Mouse (Mus musculus): Measurements from ENCODE around the gene Upk3bl. TPM values are rescaled to one million over a fixed set of nuclear protein-coding genes. Genes with fewer than 3 reads are reported as not detected.
A peak's percentile ranks its signal among the peaks of the same experiment; 100 is the strongest.
"Not testable (repeated sequence)": the region's sequence is repeated elsewhere in the genome, so short reads cannot be mapped to it uniquely, and the experiment has no call there.

Gene Upk3bl
- total RNA-seq, 2 experiments from 2014 or later = not detected

DNA sequence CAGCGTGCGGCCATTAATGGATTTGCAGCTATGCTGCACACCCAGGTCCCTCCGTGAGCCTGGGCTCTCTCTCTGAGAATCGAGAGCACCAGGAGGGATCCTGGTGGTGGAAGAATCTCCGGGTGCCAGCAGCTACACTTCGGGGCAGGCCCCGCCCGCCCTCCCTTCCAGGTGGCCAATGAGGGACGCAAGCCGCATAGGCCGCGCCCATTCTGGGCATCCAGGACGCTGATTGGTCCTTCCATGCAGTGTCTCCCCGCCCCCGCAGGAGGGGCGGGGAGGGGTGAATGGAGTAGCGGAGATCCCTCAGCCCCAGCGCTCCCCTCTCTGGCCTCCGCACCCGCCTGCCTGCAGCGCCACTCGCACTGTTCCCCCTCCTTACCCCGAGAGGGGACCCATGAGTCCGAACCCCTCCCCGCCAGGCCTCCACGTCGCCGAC is 29.4 kb downstream of the Upk3bl start, which contains the start of gene Rasa4:
Rasa4 (plus strand) TSS at position 248 of the 439 bp plus-strand sequence.
- intact Hi-C loops (cut with DNase I) = no loop called here
- DNase-seq = peak; percentile 94 to 95

DNA sequence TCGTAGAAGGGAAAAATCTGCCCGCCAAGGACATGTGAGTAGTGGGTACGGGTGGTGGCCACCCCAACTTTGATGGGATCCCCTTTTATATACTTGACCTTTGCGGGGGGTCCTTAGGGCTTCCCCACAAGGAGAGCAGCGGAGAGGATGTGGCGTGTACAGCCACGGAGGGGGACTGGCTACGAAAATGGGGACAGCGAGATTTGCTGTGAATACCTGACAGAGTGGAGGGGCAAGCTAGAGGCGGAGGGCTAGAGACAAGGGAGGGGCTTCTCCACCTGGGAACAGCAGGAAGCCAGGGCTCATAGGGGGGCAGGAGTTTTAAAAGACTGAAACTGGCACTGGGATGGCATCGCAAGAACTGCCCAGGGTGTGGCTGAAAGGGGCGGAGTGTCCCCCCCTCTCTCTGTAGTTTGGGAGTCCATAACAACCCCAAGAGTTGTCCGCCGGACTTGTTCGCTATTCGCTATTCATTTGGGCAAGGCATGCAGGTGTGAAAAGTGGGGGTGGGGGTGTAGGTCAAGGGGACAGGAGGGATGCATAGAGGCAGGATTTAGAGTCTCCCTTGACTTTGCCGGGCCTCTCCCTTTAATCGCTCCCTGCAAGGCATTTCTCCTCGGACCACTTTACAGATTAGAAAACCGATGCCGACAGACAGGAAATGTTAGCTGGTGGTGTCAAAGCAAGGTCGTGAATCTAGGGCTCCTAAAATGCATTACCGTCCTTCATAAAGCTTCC is 30.0 kb downstream of the Upk3bl start:
- no peak for DNase-seq
- intact Hi-C loops (cut with DNase I) = no loop called here

DNA sequence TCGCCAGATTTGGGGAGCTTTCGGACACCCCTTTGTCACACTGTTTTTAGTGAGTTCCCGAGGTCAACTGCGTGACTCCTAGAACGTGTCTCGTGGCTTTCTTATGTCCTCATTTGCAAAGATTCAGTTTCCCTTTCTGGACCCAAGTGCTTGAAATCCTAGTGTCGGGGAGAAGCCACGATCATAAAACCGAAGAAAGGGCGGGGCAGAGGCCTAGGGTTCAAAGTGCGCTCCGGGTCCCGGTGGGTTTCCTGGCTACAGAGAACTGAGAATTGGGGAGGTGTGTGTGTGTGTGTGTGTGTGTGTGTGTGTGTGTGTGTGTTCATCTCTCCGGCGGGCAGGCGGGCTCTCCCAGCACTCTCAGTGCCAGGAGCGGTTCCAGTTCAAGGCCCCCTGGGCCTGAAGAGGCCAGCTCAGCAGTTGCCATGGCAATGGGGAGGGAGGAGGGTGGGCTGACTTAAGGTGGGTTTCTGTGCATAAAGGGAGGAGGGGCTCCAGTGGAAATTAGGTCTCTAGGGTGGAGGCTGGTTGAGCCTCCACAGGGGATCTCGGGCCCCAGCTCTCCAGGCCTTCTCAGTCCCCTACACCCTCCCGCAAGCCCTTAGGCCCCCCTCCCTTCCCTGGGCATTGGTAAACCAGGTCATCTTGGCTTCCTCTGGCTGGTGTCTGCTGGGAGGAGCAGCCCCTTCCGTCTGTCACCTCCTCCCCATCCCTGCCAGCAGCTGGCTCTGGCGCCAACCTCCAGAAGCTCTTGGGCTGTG is 30.8 kb downstream of the Upk3bl start:
- intact Hi-C loops (cut with DNase I) = no loop called here
- DNase-seq = peak in 1 of 2 experiments; percentile 30

DNA sequence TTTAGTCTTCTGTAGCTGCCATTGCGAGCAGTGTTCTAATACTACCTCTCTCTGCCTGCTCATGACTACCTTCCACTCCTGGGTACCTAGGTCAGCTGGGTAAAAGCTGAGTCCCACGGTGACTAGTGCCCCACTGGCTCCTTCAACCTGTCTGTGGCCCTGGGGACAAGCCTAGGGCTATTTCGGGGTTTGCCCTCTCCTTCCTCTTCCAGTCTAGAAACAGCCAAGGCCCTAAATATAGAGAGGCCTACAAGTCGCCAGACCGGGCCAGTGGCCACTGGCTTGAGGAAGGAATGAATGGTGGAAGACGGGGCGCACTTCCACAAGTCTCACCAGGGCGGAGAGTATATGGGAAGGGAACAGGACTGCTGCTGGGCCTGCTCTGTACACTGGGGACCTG is 32.0 kb downstream of the Upk3bl start:
- intact Hi-C loops (cut with DNase I) = no loop called here
- no peak for DNase-seq

DNA sequence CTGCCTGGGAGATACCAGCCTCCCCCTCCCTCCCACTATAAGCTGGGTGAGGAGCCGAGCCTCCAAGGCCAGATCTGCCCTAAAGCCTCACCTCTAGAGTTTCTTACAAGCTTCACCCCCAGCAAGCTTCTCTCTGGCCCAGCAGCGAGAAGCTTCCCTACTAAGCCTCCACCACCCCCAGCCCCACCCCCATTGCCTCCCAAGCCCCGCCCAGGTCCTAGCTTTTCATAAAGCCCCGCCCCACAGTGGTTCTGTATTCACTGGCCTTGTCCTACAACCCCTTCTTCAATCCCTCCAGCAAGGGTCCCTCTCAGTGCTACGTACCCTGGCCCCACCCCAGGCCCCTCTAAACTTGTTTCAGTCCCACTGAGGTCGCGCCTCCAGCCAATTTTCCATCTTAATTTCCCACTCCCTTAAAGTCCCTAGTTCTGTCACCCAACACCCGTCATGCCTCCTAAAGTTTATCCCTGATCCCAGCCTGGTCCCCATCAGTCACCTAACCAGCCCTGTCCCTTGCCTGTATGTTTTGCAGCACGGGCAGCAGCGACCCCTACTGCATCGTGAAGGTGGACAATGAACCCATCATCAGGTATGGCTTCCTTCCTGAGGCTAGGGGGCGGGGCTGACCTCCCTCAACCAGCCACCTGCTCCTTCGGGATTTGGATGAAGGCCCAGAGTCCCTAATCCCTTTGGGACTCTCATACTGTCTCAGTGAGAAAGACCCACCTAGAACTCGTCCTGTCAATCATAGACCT is 34.7 kb downstream of the Upk3bl start:
- intact Hi-C loops (cut with DNase I) = loop anchor here (1.0 kb wide), 1 partner anchor 43 kb away; no protein-coding TSS in a partner anchor
- DNase-seq = peak in 1 of 2 experiments; percentile 14

DNA sequence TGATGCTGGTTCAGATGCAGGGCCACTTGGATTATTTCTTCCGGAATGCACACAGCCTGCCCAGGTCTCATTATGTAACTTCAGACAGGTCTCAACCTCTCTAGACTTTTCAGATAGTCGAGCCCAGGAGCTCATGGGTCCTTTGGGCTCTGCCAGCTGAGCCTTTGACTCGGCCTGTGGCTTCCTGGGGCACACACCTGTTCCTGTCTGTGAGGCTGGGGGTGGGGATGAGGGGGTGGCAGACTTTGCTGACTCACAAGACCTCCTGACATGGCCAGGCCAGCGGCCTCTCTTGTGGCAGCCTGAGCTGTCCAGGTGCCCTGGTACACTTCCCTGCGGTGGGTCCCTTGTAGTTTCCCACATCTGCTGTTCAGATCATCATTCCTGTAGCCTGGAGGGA is 37.6 kb downstream of the Upk3bl start:
- no peak for DNase-seq
- intact Hi-C loops (cut with DNase I) = no loop called here

DNA sequence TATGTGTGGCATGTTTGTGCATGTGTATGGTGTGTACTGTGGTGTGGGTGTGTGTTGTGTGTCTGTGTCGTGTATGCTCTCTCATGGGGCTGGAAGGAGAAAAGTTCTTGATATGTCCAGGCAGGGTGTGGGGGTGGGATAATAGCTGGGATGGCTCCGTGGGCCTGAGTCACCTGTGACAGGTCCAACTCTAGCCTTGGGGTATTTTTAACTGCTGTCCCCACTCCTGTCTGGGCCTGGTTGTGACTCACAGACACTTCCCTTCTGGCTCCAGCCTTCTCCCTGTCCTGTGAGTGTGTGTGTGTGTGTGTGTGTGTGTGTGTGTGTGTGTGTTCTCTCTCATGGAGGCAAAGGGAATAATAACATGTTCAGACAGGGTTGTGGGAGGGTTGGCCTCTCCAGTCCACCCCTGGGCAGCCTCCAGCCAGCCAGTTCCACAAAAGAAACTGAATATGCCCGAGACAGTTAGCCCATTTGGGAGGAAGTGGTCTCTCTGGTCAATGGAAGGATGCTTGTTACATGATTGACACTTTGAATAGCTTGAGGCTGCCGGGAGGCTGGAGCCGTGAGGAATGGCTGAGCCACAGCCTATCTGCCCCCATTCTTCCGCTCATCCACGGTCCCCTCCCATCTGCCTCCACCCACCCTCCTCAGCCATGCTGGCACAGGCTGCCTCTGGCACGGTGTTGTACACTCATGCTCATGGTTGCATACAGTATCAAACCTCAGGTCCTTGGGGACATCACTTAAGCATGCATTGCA is 40.1 kb downstream of the Upk3bl start:
- intact Hi-C loops (cut with DNase I) = no loop called here
- no peak for DNase-seq

DNA sequence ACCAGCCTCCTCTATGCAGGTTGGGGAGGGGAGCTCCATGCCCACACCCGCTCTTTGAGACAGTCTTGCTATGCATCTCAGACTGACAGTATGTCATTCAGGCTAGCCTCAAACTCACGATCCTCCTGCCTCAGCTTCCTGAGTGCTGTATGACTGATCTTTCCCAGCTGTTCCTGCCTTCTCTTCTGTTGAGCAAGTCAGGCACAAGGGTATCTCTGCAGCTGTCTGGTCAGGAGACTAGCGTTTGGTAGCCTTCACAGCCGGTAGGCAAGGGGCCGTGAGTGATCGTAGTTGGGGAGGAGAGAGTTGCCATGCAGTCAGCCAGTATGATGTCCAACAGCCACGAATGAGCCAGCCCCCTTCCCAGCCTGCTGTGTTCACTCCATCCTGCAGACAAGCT is 40.8 kb downstream of the Upk3bl start:
- intact Hi-C loops (cut with DNase I) = no loop called here
- DNase-seq = no peak

DNA sequence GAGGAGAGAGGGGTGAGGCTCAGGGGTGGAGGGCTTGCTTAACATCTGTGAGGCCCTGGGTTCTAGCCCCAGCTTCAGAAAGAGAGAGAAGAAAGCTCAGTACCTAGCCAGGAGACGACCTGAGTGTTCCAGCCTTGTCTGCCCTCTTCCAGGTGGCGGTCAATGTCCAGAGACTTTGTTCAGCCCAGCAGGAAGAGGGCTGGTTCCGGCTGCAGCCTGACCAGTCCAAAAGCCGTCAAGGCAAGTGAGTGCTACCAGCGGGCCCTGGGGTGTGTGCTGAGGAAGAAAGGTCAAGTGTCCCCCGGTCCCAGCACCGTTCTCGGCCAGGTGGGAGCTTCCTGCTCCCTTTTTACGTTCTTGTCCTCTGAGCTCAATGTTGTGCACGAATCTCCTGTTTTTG is 44.2 kb downstream of the Upk3bl start:
- intact Hi-C loops (cut with DNase I) = no loop called here
- no peak for DNase-seq

DNA sequence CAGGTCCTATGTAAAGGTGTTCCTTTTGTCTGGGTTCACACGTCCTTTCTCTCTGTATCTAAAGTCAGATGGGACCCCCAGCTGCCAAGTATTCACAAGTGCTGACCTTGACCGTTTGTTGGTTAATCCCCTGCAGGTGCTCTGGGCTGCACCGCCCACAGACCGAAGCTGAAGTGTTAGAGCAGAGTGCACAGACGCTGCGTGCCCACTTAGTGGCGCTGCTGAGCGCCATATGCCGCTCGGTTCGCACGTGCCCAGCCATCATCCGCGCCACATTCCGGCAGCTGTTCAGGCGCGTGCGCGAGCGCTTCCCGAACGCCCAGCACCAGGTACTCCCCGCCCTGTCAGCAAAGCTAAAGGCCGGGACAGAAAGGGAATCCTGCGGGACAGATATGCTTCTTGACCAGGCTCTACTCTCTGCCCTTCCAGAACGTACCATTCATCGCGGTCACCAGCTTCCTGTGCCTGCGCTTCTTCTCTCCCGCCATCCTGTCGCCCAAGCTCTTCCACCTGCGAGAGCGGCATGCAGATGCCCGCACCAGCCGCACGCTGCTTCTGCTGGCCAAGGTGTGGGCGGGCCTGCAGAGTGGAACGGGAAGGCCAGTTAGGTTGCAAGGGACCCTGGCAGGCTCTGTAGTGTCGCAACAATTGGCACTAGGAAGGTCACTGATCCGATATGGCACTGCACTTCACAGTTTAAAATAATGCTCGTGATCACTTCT is 48.0 kb downstream of the Upk3bl start:
- DNase-seq = peak; percentile 71 to 77
- intact Hi-C loops (cut with DNase I) = loop anchor here (2.0 kb wide), 1 partner anchor 85 kb away; no protein-coding TSS in a partner anchor

DNA sequence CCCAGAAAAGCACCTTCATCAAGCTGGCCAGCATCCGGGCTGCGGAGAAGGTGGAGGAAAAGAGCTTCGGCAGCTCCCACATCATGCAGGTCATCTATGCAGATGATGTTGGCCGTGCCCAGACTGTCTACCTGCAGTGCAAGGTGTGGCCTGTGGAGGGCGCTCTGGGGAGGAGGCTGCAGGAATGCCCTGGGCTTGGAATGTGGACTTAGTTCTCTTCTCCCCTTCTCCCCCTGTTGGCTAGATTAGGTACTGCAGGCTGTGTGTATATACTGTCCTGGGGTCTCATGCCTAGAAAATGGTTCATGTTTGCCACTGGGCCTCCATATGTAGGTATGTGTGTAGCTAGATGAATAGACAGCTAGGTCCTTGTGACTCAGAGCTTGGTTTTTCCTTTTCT is 50.2 kb downstream of the Upk3bl start:
- DNase-seq = peak in 1 of 2 experiments; percentile 34

DNA sequence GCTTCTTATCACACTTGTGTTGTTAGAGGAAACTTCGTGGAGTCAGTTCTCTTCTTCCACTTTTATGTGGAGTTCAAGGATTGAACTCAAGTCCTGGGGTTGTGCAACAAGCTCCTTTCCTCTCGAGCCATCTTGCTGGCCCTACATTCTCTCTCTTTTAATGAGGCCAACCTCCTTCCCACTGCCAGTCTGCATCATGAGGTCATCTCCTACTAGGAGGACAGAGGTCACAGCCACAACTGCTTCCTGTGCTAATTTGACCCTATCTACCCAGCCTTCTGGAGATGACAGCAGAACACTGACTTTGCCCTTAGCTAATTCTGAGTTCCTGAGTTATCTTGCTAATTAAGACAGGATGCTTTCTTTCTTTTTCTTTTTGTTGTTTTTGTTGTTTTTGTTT is 54.2 kb downstream of the Upk3bl start:
- no peak for DNase-seq
- intact Hi-C loops (cut with DNase I) = no loop called here

More for the DNA sequence above, 50.2 kb downstream of the Upk3bl start:
- intact Hi-C loops (cut with DNase I) = no loop called here

DNA sequence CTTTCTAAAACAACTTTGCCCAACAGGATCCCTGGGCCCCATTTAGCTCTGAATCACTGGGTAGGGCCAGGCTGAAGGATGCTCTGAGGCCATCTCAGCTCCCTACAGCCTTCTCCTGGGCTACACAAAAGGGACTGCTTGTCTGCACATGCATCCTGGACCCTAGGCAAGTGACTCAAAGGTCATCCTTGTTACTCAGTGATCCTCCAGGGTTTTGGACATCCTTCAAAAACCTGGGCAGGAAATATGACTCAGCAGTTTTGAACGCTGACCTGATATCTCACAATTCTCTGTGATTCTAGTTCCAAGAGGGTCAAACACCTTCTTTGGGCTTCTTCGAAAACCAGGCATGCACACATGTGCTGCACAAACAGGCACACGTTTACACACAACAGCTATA is 54.8 kb downstream of the Upk3bl start:
- no peak for DNase-seq
- intact Hi-C loops (cut with DNase I) = no loop called here

DNA sequence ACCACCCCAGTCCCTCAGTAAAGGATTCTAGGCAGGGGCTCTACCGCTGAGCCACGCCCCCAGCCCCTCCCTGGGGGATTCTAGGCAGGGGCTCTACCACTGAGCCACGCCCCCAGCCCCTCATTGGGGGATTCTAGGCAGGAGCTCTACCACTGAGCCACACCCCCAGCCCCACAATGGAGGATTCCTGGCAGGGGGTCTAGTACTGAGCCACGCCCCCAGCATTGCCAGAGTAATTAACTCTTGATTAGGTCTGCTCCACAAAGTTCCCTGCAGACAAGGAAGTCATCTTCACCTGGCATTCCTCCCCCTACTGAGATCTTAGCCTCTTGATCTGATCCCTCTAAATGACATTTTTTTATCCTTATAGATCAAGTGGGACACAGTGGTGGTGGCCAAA is 59.3 kb downstream of the Upk3bl start:
- DNase-seq; intact Hi-C loops (cut with DNase I): not testable (repeated sequence)

Small RNAs within 50 kb of the gene (microRNA-seq; reads per million reads assigned to microRNA genes)
- 0 to 1.7 reads per million in 2 experiments for gene Mir7035

Other genes with a start within 250 kb of the Upk3bl start
- gene Srrm3, start 247.6 kb upstream of the Upk3bl start, total RNA-seq (2021) = under 1 TPM; 0.24 to 0.25 TPM
- 100 to 1,000 TPM; 304 to 329 TPM for gene Hspb1, start 166.6 kb upstream of the Upk3bl start, total RNA-seq (2021)
- gene Ywhag, start 119.9 kb upstream of the Upk3bl start, total RNA-seq (2021) = 100 to 1,000 TPM; 321 to 334 TPM
- 1 to 10 TPM in 1 of 2 experiments, under 1 TPM in 1; 0.43 to 1.4 TPM for gene Ssc4d, start 80.0 kb upstream of the Upk3bl start, total RNA-seq (2021)
- not detected for gene Zp3, start 74.4 kb upstream of the Upk3bl start, total RNA-seq (2021)
- gene Dtx2, start 59.7 kb upstream of the Upk3bl start, total RNA-seq (2021) = 10 to 100 TPM in 1 of 2 experiments, 1 to 10 TPM in 1; 9.5 to 10.7 TPM
- 10 to 100 TPM; 18.0 to 32.2 TPM for gene Upk3b, start 16.0 kb upstream of the Upk3bl start, total RNA-seq (2021)
- gene Rasa4, start 29.4 kb downstream of the Upk3bl start, total RNA-seq (2021) = 1 to 10 TPM; 5.5 to 6.3 TPM
- 10 to 100 TPM; 63.9 to 80.0 TPM for gene Polr2j, start 62.1 kb downstream of the Upk3bl start, total RNA-seq (2021)
- 1 to 10 TPM; 7.0 to 7.7 TPM for gene Lrwd1, start 81.6 kb downstream of the Upk3bl start, total RNA-seq (2021)
- gene Alkbh4, start 81.7 kb downstream of the Upk3bl start, total RNA-seq (2021) = 1 to 10 TPM; 6.1 to 7.1 TPM
- gene Orai2, start 116.2 kb downstream of the Upk3bl start, total RNA-seq (2021) = 1 to 10 TPM; 2.7 to 3.8 TPM
- 10 to 100 TPM; 24.4 to 25.6 TPM for gene Prkrip1, start 144.5 kb downstream of the Upk3bl start, total RNA-seq (2021)
- 1 to 10 TPM; 2.0 to 3.3 TPM for gene Sh2b2, start 192.1 kb downstream of the Upk3bl start, total RNA-seq (2021)